Mouse (Mus musculus) mouse embryonic stem cell (cell line): Measurements from ENCODE around the gene Cdkl2.

Source experiments
- in situ Hi-C, 2 experiments: fragments of 300-500 bp; cut with MboI; formaldehyde crosslinking; loops; 1 replicate in 1 of 2; 3 replicates in 1 of 2; pipeline ENCODE4 v1.14.3; 2019 to 2020; ENCODE audit warnings: low sequenced_read_pairs in 2 of 2, low pct_unique_long_range_greater_than_20kb in 1 of 2, mixed read lengths in 1 of 2; ENCODE audit not compliant: unreplicated experiment in 1 of 2

Gene Cdkl2

DNA sequence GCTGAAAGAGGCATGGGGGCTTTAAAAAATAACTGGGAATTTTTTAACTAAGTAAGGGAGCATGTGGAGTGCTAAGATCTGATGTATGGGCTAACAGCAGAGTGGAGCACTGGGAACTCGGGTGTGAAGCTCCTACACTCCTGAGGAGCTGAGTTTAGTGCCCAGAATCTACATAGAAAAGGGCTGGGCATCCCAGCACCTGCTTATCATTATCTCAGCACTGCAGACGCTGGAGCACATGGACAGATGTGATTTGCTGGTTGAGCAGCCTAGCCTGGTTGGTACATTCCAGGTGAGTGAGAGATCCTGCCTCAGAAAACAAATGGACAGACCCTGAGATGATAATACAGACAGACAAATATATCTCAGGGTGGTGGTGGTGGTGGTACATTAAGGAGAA, 33.9 kb downstream of the Cdkl2 start:
- in situ Hi-C loops: no loop called here

DNA sequence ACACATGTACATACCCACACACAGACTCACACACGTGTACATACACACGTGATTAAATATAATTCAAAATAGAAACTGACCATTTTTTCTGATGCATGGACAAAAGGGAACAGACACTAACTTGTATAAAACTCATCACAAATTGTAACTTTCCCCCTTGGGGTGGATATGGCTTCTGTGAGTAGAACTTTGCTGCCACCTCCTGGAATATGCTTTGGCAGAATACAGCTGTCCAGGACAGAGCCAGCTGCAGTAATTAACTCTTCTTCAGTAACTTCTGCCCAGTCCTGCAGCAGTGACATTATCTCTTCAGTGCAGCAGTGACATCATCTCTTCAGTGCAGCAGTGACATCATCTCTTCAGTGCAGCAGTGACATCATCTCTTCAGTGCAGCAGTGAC, 40.7 kb downstream of the Cdkl2 start:
- in situ Hi-C loops: no loop called here

GRCm38 (mm10) chr5:92000770-92001169, 42.9 kb downstream of the Cdkl2 start:
- in situ Hi-C loops: no loop called here

GRCm38 (mm10) chr5:91994546-91994945, 49.1 kb downstream of the Cdkl2 start:
- in situ Hi-C loops: loop anchor here in 1 of 2 experiments (25.0 kb wide), 1 partner anchor 1057 kb away; the partner anchor contains the start of gene Mthfd2l

GRCm38 (mm10) chr5:91993061-91993460, 50.6 kb downstream of the Cdkl2 start:
- in situ Hi-C loops: loop anchor here in 1 of 2 experiments (25.0 kb wide), 1 partner anchor 1056 kb away; the partner anchor contains the start of gene Mthfd2l

GRCm38 (mm10) chr5:91991191-91991937, 52.3 kb downstream of the Cdkl2 start:
- in situ Hi-C loops: loop anchor here in 1 of 2 experiments (25.0 kb wide), 1 partner anchor 1054 kb away; the partner anchor contains the start of gene Mthfd2l

GRCm38 (mm10) chr5:91989261-91989660, 54.4 kb downstream of the Cdkl2 start:
- in situ Hi-C loops: loop anchor here in 1 of 2 experiments (25.0 kb wide), 1 partner anchor 1052 kb away; the partner anchor contains the start of gene Mthfd2l

DNA sequence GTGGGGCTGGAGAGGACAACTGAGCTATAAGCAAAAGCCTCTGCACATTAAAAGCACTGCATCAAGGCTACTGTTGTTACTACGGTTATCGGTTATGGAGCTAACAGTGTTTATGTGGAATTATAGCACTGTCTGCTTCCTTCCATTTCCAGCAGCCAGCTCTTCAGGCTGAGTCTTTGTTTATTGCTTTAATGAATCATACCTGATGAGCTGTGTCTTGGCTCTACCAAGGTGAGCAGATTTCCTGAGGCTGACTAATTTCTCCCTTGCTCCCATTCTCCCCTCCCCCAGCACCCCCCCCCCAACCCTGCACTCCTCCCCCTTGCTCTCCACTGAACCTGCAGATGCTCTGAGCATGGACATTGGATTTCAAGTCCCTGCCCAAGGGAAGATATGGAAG, 55.9 kb downstream of the Cdkl2 start:
- in situ Hi-C loops: loop anchor here in 1 of 2 experiments (25.0 kb wide), 1 partner anchor 1050 kb away; the partner anchor contains the start of gene Mthfd2l

- in situ Hi-C loops: loop anchor here in 1 of 2 experiments (25.0 kb wide), 1 partner anchor 1050 kb away; the partner anchor contains the start of gene Mthfd2l
Observed at GRCm38 (mm10) chr5:91987236-91987635, 56.4 kb downstream of the Cdkl2 start, which contains the start of gene Odaph. Gene Odaph (plus strand): TSS chr5:91987475.

GRCm38 (mm10) chr5:91985721-91986120, 58.0 kb downstream of the Cdkl2 start:
- in situ Hi-C loops: loop anchor here in 1 of 2 experiments (25.0 kb wide), 1 partner anchor 1048 kb away; the partner anchor contains the start of gene Mthfd2l

DNA sequence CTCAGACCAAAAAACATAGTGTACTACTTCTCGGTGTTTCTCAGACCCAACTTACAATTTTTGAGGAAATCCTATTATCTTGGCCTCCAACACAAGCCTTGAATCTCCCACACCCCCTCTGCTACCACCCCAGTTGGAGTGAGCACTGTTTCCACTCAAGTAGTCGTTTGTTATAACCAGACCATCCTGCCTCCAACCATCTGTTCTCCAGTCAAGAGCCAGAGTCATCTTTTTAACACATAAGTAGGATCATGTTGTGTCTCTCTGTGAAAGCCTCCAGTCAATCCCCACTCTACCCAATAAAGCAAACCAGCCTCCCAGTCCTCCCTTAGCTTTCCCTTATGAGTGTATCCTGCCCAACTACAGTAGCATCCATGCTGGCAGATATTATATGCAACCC, 60.2 kb downstream of the Cdkl2 start:
- in situ Hi-C loops: loop anchor here in 1 of 2 experiments (25.0 kb wide), 1 partner anchor 1046 kb away; the partner anchor contains the start of gene Mthfd2l

- in situ Hi-C loops: loop anchor here in 1 of 2 experiments (25.0 kb wide), 1 partner anchor 1044 kb away; the partner anchor contains the start of gene Mthfd2l
Observed at GRCm38 (mm10) chr5:91981176-91981840, 62.4 kb downstream of the Cdkl2 start.

DNA sequence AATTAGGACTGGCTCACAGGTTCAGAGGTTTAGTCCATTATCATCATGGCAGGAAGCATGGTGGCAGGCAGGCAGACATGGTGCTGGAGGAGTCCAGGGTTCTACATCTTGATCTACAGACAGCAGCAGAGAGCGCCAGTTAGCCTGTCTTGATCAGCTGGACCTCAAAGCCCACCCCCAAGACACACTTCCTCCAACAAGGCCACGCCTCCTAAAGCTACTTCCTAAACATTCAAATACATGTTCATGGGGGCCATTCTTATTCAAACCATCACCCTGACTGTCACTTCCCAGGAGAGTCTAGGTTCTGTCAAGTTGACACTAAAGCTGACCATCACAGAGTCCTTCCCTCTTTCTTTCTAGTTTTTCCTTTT, 66.3 kb downstream of the Cdkl2 start:
- in situ Hi-C loops: loop anchor here in 1 of 2 experiments (25.0 kb wide), 1 partner anchor 1040 kb away; the partner anchor contains the start of gene Mthfd2l

DNA sequence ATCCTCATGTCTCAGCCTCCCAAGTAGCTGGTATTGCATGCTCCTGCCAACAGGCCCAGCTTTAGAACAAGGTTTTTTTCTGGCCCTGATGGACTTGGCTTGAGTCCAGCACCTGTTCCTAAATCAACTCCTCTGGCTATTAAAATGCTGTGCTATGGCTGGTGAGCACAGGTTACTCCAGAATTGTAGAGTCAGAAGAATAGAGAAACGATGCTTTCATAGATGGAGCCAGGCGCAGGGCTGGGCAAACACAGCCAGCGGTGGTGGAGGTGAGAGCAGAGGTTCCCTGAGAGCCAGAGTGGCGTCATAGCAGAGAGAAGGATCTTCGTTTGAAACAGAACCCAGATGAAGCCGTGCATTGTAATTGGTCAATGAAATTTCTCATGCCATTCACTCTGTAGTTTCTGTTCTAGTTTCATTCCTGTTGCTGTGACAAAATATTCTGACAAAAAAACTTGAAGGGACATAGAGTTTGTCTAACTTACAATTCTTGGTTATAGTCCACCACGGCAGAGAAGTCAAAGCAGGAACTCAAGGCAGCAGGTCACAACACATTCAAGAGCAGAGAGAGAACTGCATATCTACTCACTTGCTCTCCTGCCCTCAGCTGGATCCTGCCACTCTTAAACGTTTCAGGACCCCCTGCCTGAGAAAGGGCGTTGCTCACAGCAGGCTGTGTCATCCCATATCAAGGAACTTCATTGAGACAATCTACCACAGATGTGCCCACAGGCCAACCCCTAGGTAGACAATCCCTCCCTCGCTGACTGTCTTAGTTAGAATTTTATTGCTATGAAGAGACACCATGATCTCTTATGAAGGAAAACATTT, 66.9 kb downstream of the Cdkl2 start:
- in situ Hi-C loops: loop anchor here in 1 of 2 experiments (25.0 kb wide), 1 partner anchor 1039 kb away; the partner anchor contains the start of gene Mthfd2l

GRCm38 (mm10) chr5:91975758-91976157, 67.9 kb downstream of the Cdkl2 start:
- in situ Hi-C loops: loop anchor here in 1 of 2 experiments (25.0 kb wide), 1 partner anchor 1038 kb away; the partner anchor contains the start of gene Mthfd2l

- in situ Hi-C loops: no loop called here
Observed at GRCm38 (mm10) chr5:91974002-91974401, 69.7 kb downstream of the Cdkl2 start.

GRCm38 (mm10) chr5:91972046-91972445, 71.6 kb downstream of the Cdkl2 start:
- in situ Hi-C loops: no loop called here
